Mouse (Mus musculus) stomach, postnatal 0 days (tissue): ENCODE results near the gene Gm4869. TPM values are rescaled to one million over a fixed set of nuclear protein-coding genes. Genes with fewer than 3 reads are reported as not detected.
"Not testable (repeated sequence)": the region's sequence is repeated elsewhere in the genome, so short reads cannot be mapped to it uniquely, and the experiment has no call there.

ENCODE experiments used
- ATAC-seq: fragments of 200-750 bp; cut with Nextera tagmentation; 2 replicates; pipeline ENCODE4 v1.8.0; 2017; ENCODE audit not compliant: low FRiP score, low TSS enrichment
- DNase-seq: peaks from one replicate; pipeline ENCODE4 v3.0.0-alpha.2; 2016; ENCODE audit warnings: low spot score
- H3K27ac ChIP-seq: fragments of 300-500 bp; sonication (generic); replicated peaks from 2 replicates; pipeline ENCODE4 v1.5.1; 2014; ENCODE audit warnings: mild to moderate bottlenecking, control low read depth
- H3K27me3 ChIP-seq: fragments of 300-500 bp; sonication (generic); 2 replicates; pipeline ENCODE4 v1.6.1; 2014; ENCODE audit warnings: low read length; ENCODE audit not compliant: control insufficient read depth, insufficient read depth
- H3K36me3 ChIP-seq: fragments of 300-500 bp; sonication (generic); 2 replicates; pipeline ENCODE4 v1.6.1; 2014; ENCODE audit warnings: low read length, mixed read lengths; ENCODE audit not compliant: control insufficient read depth, insufficient read depth
- H3K4me1 ChIP-seq: fragments of 300-500 bp; sonication (generic); replicated peaks from 2 replicates; pipeline ENCODE4 v1.6.1; 2014; ENCODE audit warnings: antibody characterized with exemption; ENCODE audit not compliant: control insufficient read depth, insufficient read depth
- H3K4me2 ChIP-seq: fragments of 300-500 bp; sonication (generic); replicated peaks from 2 replicates; pipeline ENCODE4 v1.6.1; 2014; ENCODE audit warnings: low read depth, mild to moderate bottlenecking, control low read depth, moderate library complexity
- H3K4me3 ChIP-seq: fragments of 300-500 bp; sonication (generic); 2 replicates; pipeline ENCODE4 v1.5.1; 2014; ENCODE audit warnings: low read depth, low read length, control low read depth
- H3K9ac ChIP-seq: fragments of 300-500 bp; sonication (generic); 2 replicates; pipeline ENCODE4 v1.6.1; 2014; ENCODE audit warnings: mild to moderate bottlenecking, low read length, control low read depth, mixed read lengths
- H3K9me3 ChIP-seq: fragments of 300-500 bp; sonication (generic); 2 replicates; pipeline ENCODE4 v1.6.1; 2016; ENCODE audit warnings: low read length; ENCODE audit not compliant: control insufficient read depth
- CTCF ChIP-seq: IDR thresholded peaks from 2 replicates; pipeline ENCODE4 v1.5.1; 2016; ENCODE audit warnings: antibody characterized with exemption, low read depth, mild to moderate bottlenecking, moderate library complexity
- EP300 ChIP-seq: optimal IDR thresholded peaks from 2 replicates; pipeline ENCODE3; 2016; ENCODE audit warnings: antibody characterized with exemption
- WGBS: fragments of 180-500 bp; shearing (Covaris S2); extraction: QIAGEN DNeasy Blood & Tissue Kit; methylation state at CpG from one replicate; pipeline ENCODE4 v1.1.7; 2014; 5-methylcytosine and 5-hydroxymethylcytosine counted together
- polyA plus RNA-seq: library from polyadenylated mRNA; unstranded; fragments of >200 nt; fragmentation: Nextera tagmentation; extraction: Ambion mirVana; gene quantifications from 2 replicates; pipeline ENCODE4 v1.2.1, GENCODE M21; 2015

The Gm4869 gene
- polyA plus RNA-seq, 1 experiment from 2014 or later, result not detected

DNA sequence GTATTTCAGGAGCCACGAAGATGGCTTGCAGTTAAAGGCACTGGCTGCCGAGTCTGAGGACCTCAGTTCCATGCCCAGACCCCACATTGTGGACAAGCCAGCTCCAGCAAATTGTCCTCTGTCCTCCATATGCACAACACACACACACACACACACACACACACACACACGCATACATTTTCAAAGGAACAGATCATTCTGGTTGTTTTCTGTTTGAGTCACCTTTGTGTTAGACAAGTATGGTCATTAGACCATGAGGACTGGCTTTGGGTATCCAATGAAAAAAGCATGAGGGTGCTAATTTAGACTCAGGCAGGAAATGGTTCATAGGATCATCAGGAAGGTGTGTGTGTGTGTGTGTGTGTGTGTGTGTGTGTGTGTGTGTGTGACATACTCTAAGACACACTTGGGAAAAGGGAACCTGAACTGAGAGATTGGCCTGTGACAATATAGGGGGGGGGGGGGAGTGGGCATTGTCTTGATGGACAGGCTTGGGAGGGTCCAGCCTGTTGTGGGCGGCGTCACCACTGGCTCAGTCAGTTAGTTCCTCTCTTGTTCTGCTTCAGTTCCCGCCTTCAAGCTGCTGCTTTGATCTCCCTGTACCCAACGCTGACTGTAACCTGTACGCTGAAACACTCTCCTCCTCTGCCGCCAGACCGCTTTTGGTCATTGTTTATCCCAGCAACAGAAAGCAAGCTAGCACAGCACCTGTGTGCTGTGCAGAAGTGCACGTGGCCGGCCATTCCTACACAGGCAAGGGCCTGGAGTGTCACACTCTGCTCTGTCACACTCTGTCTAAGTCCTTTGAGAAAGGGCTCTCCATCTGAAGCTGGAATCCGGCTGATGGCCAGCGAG is 56.8 kb downstream of the Gm4869 start:
- Histone ChIP-seq H3K4me3 (no peak overlapping the region), H3K9me3 (no peaks in the 10 kb centered on the region), H3K4me1 (0 out of 2 replicates have a peak, but pooled peaks cover 5% of the 10 kb centered on the region), H3K36me3 (no peaks in the 10 kb centered on the region), H3K27ac (peak overlapping the region; percentile 56; the same call in 1 of the 2 replicates), H3K4me2 (0 out of 2 replicates have a peak overlapping the region, but pooled peaks have one; percentile 14), H3K9ac (0 out of 2 replicates have a peak overlapping the region, but pooled peaks have one; percentile 38), H3K27me3 (no peaks in the 10 kb centered on the region)
- ATAC-seq (no peak), DNase-seq (no peak)
- TF ChIP-seq EP300 (no peak), CTCF (no peak)
- 19% methylated on average over 14 of the region's 14 CpGs for WGBS

DNA sequence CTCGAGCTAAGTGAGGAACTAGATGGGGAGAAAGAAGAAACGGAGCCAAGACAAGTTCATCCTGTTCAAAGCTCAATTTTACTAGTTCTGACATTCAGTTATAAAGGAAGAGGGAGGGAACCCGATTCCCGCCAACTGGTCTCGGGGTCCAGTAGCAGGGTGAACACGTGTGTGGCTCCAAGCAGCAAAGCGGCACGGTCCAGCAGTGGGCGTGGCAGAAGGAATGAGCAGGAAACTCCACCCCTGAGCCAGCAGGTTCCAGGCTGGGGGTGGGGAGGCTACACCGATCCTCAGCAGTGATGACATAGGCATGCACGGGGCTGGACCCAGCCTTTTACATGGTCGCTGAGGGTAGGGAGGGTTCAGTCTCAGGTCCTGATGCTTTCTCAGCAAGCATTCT is 57.5 kb downstream of the Gm4869 start:
- H3K4me3 ChIP-seq, H3K9me3 ChIP-seq, H3K27me3 ChIP-seq, H3K36me3 ChIP-seq, H3K9ac ChIP-seq, H3K4me1 ChIP-seq: not testable (repeated sequence)
- H3K27ac ChIP-seq, result peak overlapping the region; percentile 56
- 3% methylated on average over 12 of the region's 12 CpGs for WGBS
- H3K4me2 ChIP-seq, result peak overlapping the region; percentile 49
- peak; percentile 75 for DNase-seq
- ATAC-seq, result peak; percentile 13; the same call in 1 of the 2 replicates

DNA sequence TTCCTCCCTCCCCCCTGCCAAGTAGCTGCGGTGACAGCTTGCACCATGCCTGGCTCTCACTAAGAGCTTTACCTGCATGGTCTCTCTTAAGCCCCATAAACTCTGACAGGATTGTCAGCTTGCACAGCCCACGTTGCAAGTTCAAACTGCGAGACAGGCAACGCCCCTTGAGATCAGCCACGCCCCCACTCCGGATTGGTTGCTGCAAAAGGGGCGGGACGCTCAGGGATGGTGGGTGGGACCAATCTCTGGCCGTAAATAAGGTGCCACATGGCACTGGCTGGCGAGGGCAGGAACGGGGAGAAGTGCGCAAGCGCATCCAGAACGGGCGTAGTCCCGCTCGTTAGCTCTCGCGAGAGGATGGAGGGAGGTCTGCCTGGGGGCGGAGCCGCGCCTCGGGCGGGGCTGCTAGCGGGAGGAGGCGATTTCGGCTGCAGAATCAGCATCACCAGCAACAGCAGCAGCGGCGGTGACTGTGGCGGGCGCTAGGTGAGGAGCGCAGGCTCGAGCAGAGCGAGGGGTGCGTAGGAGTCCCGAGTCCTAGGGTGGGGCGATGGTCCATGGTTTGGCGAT is 59.8 kb downstream of the Gm4869 start, which contains the start of gene Chst12:
Chst12 (plus strand) TSS at position 343 of the 573 bp plus-strand sequence.
- peak; percentile 96 for ATAC-seq
- Histone ChIP-seq H3K27me3 (no peaks in the 10 kb centered on the region), H3K9ac (peak within 1 kb of the TSS; percentile 71), H3K36me3 (no peaks in the 10 kb centered on the region), H3K27ac (peak within 1 kb of the TSS; percentile 79), H3K4me1 (peaks cover 8% of the 10 kb centered on the region; the same call in 1 of the 2 replicates), H3K4me3 (peak within 1 kb of the TSS; percentile 60), H3K9me3 (no peaks in the 10 kb centered on the region), H3K4me2 (peak within 1 kb of the TSS; percentile 76)
- peak; percentile 100 for DNase-seq
- peak; percentile 18; the same call in 1 of the 2 replicates for TF ChIP-seq CTCF
- peak; percentile 90 for TF ChIP-seq EP300
- WGBS, result under 1% methylated on average over 38 of the region's 38 CpGs

DNA sequence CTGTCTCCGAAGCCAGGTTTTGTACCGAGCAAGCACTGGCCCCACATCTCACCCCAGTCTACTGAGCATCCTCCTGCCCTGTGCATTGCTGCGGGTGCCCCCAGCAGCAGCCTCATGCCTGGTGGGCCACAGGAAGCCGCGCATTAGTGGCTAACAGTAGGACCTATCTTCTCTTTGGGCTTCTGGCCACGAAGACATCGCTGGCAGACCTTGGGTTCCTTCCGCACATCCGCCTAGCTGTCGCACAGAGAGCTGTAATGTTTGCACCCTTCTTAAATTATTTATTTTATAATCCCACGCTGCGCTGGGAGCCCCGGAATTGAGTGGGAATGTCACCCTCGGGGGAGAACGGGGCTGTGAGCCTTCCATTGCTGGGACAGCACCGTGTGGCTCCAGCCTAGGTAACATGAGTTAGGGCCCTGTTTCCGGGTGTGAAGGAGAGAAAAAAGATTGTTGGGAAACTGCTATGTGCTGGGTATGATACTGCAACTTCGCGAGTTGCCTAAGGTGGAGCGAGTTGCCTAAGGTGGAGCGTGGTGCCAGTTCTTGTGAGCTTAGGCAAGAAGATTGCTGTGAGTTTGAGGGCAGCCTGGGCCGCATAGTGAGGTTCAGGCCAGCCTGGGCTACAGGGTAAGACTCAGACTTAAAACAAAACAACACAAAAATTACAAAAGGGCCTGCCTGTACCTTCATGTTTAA is 60.8 kb downstream of the Gm4869 start:
- Histone ChIP-seq H3K27ac (peak overlapping the region; percentile 79), H3K36me3 (no peaks in the 10 kb centered on the region), H3K27me3 (no peaks in the 10 kb centered on the region), H3K9me3 (no peaks in the 10 kb centered on the region), H3K4me2 (peak overlapping the region; percentile 76), H3K4me1 (peaks cover 8% of the 10 kb centered on the region; the same call in 1 of the 2 replicates), H3K4me3 (peak overlapping the region; percentile 60), H3K9ac (peak overlapping the region; percentile 71)
- DNase-seq, result no peak
- TF ChIP-seq EP300 (no peak), CTCF (peak; percentile 11; the same call in 1 of the 2 replicates)
- ATAC-seq, result no peak
- WGBS, result 21% methylated on average over 22 of the region's 22 CpGs

DNA sequence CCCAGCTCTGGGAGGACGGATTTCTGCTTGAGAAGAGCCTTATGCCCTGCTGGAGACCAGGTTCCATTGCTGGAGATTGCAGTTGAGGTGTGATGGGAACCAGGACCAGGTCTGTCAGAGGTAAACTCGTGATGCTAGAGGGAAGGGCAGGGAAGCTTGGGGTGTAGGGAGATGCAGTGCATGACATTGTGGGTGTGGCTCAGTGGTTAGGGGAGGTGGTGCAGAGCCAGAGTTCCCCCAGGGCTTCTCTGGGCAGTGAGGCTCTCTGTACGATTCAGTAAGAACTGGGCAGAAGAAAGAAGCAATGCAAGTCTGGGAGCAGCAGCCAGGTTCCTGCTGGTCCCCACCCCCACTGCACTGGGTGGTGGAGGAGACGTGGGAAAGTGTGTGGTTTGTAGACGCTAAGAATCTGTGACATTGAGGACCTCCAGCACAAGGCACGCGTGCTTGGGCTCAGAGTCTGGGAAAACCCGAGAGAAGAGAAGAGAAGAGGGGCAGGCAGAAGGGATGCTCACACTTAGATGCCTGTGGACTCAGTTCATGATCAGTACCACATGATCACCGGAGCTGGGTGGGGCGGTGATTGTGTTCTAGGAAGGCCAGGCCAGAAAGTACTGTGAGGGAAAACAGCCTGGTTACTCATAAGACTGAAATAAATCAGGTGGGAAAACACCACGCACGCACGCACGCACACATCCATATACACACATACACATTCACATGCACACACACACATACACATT is 62.2 kb downstream of the Gm4869 start:
- Histone ChIP-seq H3K36me3 (no peaks in the 10 kb centered on the region), H3K9ac (no peak overlapping the region), H3K4me2 (peak overlapping the region; percentile 9; the same call in 1 of the 2 replicates), H3K4me1 (peaks cover 8% of the 10 kb centered on the region; the same call in 1 of the 2 replicates), H3K9me3 (no peaks in the 10 kb centered on the region), H3K4me3 (no peak overlapping the region), H3K27ac (peak overlapping the region; percentile 49; the same call in 1 of the 2 replicates), H3K27me3 (no peaks in the 10 kb centered on the region)
- TF ChIP-seq EP300, result no peak
- TF ChIP-seq CTCF, result no peak
- 59% methylated on average over 14 of the region's 14 CpGs for WGBS
- ATAC-seq (no peak), DNase-seq (peak; percentile 64)
